Mouse (Mus musculus) adrenal gland, adult 8-10 months (tissue): ENCODE data around the gene Gprc5c. TPM values are rescaled to one million over a fixed set of nuclear protein-coding genes. Genes with fewer than 3 reads are reported as not detected.

Experiments used
- DNase-seq: peaks from one replicate; pipeline ENCODE4 v3.0.0; 2022
- total RNA-seq, 4 experiments: library from RNA; stranded (reverse); gene quantifications; 2 replicates each; pipeline ENCODE4 v1.2.4; 2022

Gene Gprc5c
- total RNA-seq, 4 experiments from 2014 or later: 4.3 to 7.7 (median 4.6) TPM

GRCm38 (mm10) chr11:114843818-114844463, 7.0 kb upstream of the Gprc5c start:
- no peak for DNase-seq

GRCm38 (mm10) chr11:114844464-114845220, 6.3 kb upstream of the Gprc5c start:
- no peak for DNase-seq

GRCm38 (mm10) chr11:114846336-114846735, 4.6 kb upstream of the Gprc5c start:
- DNase-seq: no peak

GRCm38 (mm10) chr11:114847008-114847407, 3.9 kb upstream of the Gprc5c start:
- no peak for DNase-seq

GRCm38 (mm10) chr11:114849572-114849971, 1.4 kb upstream of the Gprc5c start:
- DNase-seq: no peak

- DNase-seq: no peak
Observed at GRCm38 (mm10) chr11:114850066-114850451, 893 bp upstream of the Gprc5c start.

GRCm38 (mm10) chr11:114851269-114851607, 286 bp downstream of the Gprc5c start:
- no peak for DNase-seq

GRCm38 (mm10) chr11:114851608-114852310, 807 bp downstream of the Gprc5c start:
- DNase-seq: peak; percentile 33

GRCm38 (mm10) chr11:114852311-114853173, 1.6 kb downstream of the Gprc5c start:
- DNase-seq: no peak

GRCm38 (mm10) chr11:114853174-114853838, 2.4 kb downstream of the Gprc5c start:
- DNase-seq: no peak

- no peak for DNase-seq
Observed at GRCm38 (mm10) chr11:114854581-114854980, 3.6 kb downstream of the Gprc5c start.

- DNase-seq: no peak
Observed at GRCm38 (mm10) chr11:114856125-114856524, 5.2 kb downstream of the Gprc5c start.

GRCm38 (mm10) chr11:114858641-114859040, 7.7 kb downstream of the Gprc5c start:
- no peak for DNase-seq

- DNase-seq: no peak
Observed at GRCm38 (mm10) chr11:114861057-114861456, 10.1 kb downstream of the Gprc5c start.

- no peak for DNase-seq
Observed at GRCm38 (mm10) chr11:114862687-114863086, 11.7 kb downstream of the Gprc5c start.

GRCm38 (mm10) chr11:114863918-114864420, 13.0 kb downstream of the Gprc5c start:
- no peak for DNase-seq

GRCm38 (mm10) chr11:114865999-114866398, 15.0 kb downstream of the Gprc5c start:
- no peak for DNase-seq

GRCm38 (mm10) chr11:114866486-114867360, 15.8 kb downstream of the Gprc5c start:
- peak; percentile 26 for DNase-seq

GRCm38 (mm10) chr11:114867361-114868235, 16.6 kb downstream of the Gprc5c start:
- no peak for DNase-seq

GRCm38 (mm10) chr11:114868280-114868679, 17.3 kb downstream of the Gprc5c start:
- DNase-seq: no peak
